Mouse (Mus musculus): ENCODE measurements around the gene Olfr718-ps1. TPM values are rescaled to one million over a fixed set of nuclear protein-coding genes. Genes with fewer than 3 reads are reported as not detected.

Olfr718-ps1 gene
- total RNA-seq, 2 experiments from 2014 or later, result not detected

GRCm38 (mm10) chr5:143127837-143128236, 19.5 kb downstream of the Olfr718-ps1 start:
- peak; percentile 15 for DNase-seq

- no peak for DNase-seq
These were observed 20.5 kb downstream of the Olfr718-ps1 start for GRCm38 (mm10) chr5:143126908-143127307.

- DNase-seq, result no peak
These were observed 21.3 kb downstream of the Olfr718-ps1 start for GRCm38 (mm10) chr5:143126089-143126488.

- no peak for DNase-seq
These were observed 21.8 kb downstream of the Olfr718-ps1 start for GRCm38 (mm10) chr5:143125601-143126000.

- DNase-seq, result no peak
These were observed 22.5 kb downstream of the Olfr718-ps1 start for GRCm38 (mm10) chr5:143124805-143125378.

- no peak for DNase-seq
These were observed 24.7 kb downstream of the Olfr718-ps1 start for GRCm38 (mm10) chr5:143122673-143123072.

GRCm38 (mm10) chr5:143122125-143122524, 25.3 kb downstream of the Olfr718-ps1 start:
- DNase-seq, result no peak

GRCm38 (mm10) chr5:143112281-143113246, 34.8 kb downstream of the Olfr718-ps1 start, which contains the start of gene Rnf216:
TSS of gene Rnf216 (minus strand) at chr5:143112994.
- peak; percentile 96 for DNase-seq

GRCm38 (mm10) chr5:143106842-143107241, 40.5 kb downstream of the Olfr718-ps1 start:
- DNase-seq, result no peak

GRCm38 (mm10) chr5:143103231-143103630, 44.1 kb downstream of the Olfr718-ps1 start:
- no peak for DNase-seq

- no peak for DNase-seq
These were observed 45.8 kb downstream of the Olfr718-ps1 start for GRCm38 (mm10) chr5:143101626-143102025.

GRCm38 (mm10) chr5:143095256-143095655, 52.1 kb downstream of the Olfr718-ps1 start:
- no peak for DNase-seq

- no peak for DNase-seq
These were observed 54.5 kb downstream of the Olfr718-ps1 start for GRCm38 (mm10) chr5:143092891-143093290.

- DNase-seq, result peak; percentile 58
These were observed 62.5 kb downstream of the Olfr718-ps1 start for GRCm38 (mm10) chr5:143084898-143085297.

Small RNA genes within 50 kb of the gene (microRNA-seq; reads per million reads assigned to microRNA genes)
- gene Gm44405, result 0 reads per million in 2 experiments

Other genes starting within 250 kb of the Olfr718-ps1 start
- 1,000 to 10,000 TPM; 2,345 to 2,495 TPM for gene Actb, start 240.8 kb downstream of the Olfr718-ps1 start, total RNA-seq (2021)
- 100 to 1,000 TPM; 145 to 173 TPM for gene Fscn1, start 187.2 kb downstream of the Olfr718-ps1 start, total RNA-seq (2021)
- 10 to 100 TPM; 28.9 to 32.2 TPM for gene Rnf216, start 34.6 kb downstream of the Olfr718-ps1 start, total RNA-seq (2021)
- gene Rbak, start 33.2 kb upstream of the Olfr718-ps1 start, total RNA-seq (2021), result 1 to 10 TPM; 8.3 to 9.4 TPM
- gene Spdye4b, start 33.4 kb upstream of the Olfr718-ps1 start, total RNA-seq (2021), result not detected
- not detected for gene Spdye4a, start 79.3 kb upstream of the Olfr718-ps1 start, total RNA-seq (2021)
- gene Zfp12, start 87.6 kb upstream of the Olfr718-ps1 start, total RNA-seq (2021), result 10 to 100 TPM; 10.4 to 10.8 TPM
- gene Zfp316, start 122.4 kb upstream of the Olfr718-ps1 start, total RNA-seq (2021), result 1 to 10 TPM; 5.1 to 6.2 TPM
- under 1 TPM; 0.31 to 0.47 TPM for gene Zfp853, start 146.0 kb upstream of the Olfr718-ps1 start, total RNA-seq (2021)
- gene E130309D02Rik, start 167.8 kb upstream of the Olfr718-ps1 start, total RNA-seq (2021), result 10 to 100 TPM; 21.8 to 22.6 TPM
- 10 to 100 TPM; 35.6 to 37.3 TPM for gene Zdhhc4, start 181.7 kb upstream of the Olfr718-ps1 start, total RNA-seq (2021)
- gene Grid2ip, start 209.8 kb upstream of the Olfr718-ps1 start, total RNA-seq (2021), result under 1 TPM in 1 of 2 experiments, not detected in 1; 0.07 TPM